Mouse (Mus musculus) heart, adult 10 weeks (tissue): ENCODE data around the gene Hist1h1d. TPM values are rescaled to one million over a fixed set of nuclear protein-coding genes. Genes with fewer than 3 reads are reported as not detected.

Experiments
- polyA plus RNA-seq: library from polyadenylated mRNA; stranded (reverse); fragments of 350-450 nt; fragmentation: Illumina TruSeq; extraction: RNeasy Lipid Tissue Mini Kit (QIAGEN cat#74804); gene quantifications from one replicate; pipeline ENCODE4 v1.2.3, GENCODE M21; 2014; ENCODE audit warnings: low read depth, low replicate concordance

Hist1h1d gene
- polyA plus RNA-seq: 0.21 TPM

DNA sequence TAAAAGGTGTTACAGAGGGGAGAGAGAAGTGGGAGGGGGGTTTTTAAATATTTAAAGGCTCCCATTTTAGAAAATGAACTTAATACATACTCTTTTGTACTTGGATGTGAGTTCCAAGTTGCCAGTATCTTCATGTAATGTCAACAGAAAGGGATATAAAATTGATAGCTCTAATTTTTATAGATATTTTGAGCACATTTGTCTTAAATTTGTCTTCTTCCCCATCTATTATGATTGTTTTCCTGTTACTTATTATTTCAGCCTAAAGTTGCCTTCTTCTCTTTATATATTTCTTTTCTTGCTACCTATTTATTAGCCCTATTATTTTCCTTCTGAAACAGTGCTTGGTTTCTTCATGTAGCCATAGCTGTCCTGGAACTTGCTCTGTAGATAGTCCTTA is at the start of gene Hist1h1d:
TSS of gene Hist1h1d (plus strand) at position 301 of the 400 bp plus-strand sequence.

DNA sequence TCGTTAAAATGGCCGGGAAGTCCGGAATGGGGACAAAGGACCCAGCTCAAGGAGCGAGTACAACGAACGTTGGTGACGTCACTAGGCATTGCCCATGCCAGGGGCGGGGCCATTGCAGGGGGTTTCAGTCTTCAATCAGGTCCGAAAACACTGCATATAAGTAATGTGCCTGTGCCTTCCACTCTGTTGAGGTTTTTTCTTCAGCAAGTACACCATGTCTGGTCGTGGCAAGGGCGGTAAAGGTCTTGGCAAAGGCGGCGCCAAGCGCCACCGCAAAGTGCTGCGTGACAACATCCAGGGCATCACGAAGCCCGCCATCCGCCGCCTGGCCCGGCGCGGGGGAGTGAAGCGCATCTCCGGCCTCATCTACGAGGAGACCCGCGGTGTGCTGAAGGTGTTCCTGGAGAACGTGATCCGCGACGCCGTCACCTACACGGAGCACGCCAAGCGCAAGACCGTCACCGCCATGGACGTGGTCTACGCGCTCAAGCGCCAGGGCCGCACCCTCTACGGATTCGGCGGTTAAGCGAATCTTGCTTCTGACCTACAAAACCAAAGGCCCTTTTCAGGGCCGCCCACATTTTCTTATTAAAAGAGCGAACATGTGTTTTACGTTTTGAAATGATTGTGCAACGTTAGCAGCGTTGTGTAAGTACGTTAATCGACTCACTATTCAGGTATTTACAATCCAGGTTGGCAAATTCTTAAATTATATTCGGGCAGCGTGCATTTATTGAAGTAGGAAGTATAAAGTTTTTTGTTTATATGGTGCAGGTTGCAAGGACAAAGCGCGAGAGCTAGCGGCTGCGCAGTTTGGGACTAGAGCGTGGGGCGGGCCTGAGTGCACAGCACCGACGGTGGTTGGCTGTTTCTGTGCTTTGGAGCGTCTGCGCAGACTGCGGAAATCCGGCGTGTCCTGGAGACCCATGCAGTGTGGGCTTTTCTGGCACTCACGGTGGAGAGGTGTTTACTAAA is 21.9 kb upstream of the Hist1h1d start, which contains the start of gene Hist1h4h:
TSS of gene Hist1h4h (plus strand) at position 150 of the 975 bp plus-strand sequence.

DNA sequence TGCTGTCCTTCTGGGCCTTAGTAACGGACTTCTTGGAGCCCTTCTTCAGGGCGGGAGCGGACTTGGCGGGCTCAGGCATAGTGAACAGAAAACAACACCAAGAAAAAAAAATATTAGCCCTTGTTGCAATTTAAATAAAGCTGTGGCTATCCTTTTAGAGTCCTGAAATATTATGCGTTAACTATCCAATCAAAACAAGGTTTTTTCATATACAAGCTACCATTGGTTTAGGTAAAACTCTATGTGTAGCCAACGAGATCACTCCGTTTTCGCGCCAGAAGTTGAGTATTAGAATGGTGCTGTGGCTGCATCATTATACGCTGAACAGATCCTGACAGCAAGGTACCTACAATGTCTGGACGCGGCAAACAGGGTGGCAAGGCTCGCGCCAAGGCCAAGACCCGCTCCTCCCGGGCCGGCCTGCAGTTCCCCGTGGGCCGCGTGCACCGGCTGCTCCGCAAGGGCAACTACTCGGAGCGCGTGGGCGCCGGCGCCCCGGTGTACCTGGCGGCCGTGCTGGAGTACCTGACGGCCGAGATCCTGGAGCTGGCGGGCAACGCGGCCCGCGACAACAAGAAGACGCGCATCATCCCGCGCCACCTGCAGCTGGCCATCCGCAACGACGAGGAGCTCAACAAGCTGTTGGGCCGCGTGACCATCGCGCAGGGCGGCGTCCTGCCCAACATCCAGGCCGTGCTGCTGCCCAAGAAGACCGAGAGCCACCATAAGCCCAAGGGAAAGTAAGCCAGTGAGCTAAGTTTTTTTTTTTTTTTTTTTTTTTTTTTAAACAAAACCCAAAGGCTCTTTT is 19.3 kb upstream of the Hist1h1d start, which contains the start of gene Hist1h2af:
TSS of gene Hist1h2af (plus strand) at position 347 of the 808 bp plus-strand sequence.

DNA sequence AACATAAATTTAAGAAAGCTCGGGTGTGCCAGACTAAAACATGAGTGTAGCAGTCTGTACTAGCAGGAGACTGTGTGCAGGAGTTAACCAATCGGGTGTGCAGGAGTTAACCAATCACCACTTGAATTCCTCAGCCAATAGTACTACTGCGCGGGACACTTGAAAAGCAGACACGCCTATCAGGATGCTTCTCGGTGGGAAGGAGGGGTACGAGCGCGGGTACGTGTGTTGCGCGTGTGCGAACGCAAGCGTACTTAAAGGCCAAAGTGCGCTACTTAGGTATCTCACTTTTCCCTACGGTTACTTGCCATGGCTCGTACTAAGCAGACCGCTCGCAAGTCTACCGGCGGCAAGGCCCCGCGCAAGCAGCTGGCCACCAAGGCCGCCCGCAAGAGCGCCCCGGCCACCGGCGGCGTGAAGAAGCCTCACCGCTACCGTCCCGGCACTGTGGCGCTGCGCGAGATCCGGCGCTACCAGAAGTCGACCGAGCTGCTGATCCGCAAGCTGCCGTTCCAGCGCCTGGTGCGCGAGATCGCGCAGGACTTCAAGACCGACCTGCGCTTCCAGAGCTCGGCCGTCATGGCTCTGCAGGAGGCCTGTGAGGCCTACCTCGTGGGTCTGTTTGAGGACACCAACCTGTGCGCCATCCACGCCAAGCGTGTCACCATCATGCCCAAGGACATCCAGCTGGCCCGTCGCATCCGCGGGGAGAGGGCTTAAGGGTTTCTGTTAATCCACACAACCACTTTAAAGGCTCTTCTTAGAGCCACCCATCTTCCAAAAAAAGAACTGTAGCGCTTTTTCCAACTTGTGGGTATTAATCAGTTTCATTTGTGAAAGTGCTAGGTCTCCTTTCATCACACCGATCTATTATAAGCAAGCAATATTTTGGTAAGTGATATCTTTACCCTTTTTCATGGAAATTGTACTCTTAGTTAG is 17.7 kb upstream of the Hist1h1d start, which contains the start of gene Hist1h3g:
TSS of gene Hist1h3g (plus strand) at position 286 of the 939 bp plus-strand sequence.

DNA sequence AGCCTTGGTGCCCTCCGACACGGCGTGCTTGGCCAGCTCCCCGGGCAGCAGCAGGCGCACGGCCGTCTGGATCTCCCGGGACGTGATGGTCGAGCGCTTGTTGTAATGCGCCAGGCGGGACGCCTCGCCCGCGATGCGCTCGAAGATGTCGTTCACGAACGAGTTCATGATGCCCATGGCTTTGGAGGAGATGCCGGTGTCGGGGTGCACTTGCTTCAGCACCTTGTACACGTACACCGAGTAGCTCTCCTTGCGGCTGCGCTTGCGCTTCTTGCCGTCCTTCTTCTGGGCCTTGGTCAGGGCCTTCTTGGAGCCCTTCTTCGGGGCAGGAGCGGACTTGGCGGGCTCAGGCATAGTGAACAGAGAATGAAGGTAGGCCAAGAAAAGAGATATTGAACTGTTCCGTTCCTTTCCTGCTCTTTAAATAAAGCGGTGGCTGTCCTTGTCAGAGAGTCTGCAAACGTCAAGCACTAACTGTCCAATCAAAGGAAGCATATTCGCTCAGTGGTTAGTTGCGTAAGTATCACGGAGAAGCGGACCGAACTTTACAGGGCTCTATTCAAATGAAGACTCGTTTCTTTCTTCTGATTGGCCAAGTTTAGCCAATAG is 10.0 kb upstream of the Hist1h1d start, which contains the start of gene Hist1h2bh:
TSS of gene Hist1h2bh (minus strand) at position 394 of the 609 bp plus-strand sequence.

DNA sequence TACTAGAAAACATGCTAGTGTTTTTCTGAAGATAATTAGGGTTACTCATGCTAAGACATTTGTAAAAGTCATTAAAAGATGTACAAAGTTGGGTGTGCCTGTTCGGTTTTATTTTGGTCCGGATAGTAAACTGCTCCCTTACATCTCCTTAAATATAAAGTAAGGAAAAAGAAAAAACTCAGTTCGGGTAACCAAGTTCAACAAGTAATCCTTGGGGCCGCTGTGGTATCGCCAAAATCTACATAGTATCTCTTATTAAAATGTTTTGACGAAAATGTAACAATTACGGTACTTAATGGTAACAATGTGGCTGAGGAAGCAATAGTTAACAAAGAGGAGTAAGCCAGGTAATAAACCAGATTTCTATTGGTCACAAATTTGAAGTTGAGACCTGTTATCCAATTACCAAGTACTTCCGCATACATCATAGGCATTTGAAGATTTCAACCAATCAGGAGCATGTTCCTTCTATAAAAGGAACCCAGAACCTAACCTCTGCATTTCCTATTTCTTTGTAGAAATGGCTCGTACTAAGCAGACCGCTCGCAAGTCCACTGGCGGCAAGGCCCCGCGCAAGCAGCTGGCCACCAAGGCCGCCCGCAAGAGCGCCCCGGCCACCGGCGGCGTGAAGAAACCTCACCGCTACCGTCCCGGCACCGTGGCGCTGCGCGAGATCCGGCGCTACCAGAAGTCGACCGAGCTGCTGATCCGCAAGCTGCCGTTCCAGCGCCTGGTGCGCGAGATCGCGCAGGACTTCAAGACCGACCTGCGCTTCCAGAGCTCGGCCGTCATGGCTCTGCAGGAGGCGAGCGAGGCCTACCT is 8.9 kb upstream of the Hist1h1d start, which contains the start of gene Hist1h3f:
TSS of gene Hist1h3f (plus strand) at position 88 of the 822 bp plus-strand sequence.

DNA sequence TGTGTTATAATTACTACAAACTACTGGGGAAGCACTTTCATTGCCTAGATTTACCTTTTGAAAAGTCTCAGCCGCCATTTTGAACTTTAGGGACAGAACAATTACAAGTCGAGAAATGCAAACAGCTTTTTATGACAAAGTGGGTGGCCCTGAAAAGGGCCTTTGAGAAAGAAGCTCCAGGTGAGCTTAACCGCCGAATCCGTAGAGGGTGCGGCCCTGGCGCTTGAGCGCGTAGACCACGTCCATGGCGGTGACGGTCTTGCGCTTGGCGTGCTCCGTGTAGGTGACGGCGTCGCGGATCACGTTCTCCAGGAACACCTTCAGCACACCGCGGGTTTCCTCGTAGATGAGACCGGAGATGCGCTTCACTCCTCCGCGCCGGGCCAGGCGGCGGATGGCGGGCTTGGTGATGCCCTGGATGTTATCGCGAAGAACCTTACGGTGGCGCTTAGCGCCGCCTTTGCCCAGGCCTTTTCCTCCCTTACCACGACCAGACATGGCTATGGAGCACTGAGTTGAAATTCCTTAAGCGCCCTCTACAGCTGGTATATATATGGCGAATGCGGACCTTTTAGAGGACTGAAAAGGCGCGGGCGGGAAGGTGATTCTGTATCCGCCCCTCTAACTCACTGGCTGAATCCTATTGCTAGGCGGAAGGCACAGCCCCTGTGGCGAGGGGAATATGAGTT is 1.8 kb upstream of the Hist1h1d start, which contains the start of gene Hist1h4f:
TSS of gene Hist1h4f (minus strand) at position 503 of the 689 bp plus-strand sequence.

DNA sequence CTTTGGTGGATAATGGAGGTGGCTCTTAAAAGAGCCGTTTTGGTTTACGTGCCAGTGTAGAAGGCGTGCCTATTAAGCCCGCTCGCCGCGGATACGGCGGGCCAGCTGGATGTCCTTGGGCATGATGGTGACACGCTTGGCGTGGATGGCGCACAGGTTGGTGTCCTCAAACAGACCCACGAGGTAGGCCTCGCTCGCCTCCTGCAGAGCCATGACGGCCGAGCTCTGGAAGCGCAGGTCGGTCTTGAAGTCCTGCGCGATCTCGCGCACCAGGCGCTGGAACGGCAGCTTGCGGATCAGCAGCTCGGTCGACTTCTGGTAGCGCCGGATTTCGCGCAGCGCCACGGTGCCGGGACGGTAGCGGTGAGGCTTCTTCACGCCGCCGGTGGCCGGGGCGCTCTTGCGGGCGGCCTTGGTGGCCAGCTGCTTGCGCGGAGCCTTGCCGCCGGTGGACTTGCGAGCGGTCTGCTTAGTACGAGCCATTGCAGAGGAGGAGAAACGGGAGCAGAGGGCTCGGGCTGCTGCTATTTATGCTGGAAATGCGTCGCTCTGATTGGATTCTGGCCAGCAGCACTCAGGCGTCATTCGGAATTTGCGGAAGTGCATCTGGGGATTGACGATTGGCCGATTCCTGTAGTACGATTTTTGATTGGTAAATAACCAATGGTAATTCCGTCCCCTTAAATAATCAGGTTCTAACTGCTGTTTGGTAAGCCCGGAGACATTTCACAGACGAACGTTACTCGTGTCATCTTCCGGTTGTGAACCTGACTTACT is 9.0 kb downstream of the Hist1h1d start, which contains the start of gene Hist1h3e:
TSS of gene Hist1h3e (minus strand) at position 487 of the 777 bp plus-strand sequence.

DNA sequence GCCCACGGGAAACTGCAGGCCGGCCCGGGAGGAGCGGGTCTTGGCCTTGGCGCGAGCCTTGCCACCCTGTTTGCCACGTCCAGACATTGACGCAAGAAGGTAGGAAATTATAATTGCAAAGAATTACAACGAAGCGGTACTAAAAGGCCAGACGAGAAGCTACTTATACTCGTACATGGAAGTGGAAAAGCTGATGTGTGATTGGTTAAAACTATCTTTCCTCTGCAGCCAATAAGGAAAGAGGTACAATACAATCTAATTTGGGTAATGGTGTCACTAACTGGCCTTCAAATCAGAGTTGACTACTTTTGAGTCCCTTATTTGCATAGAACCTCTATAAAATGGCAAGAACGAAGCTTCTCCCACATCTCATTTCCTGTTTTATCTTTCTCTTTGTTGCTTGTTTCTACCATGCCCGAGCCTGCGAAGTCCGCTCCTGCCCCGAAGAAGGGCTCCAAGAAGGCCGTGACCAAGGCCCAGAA is 18.0 kb downstream of the Hist1h1d start, which contains the start of the genes Hist1h2ae and Hist1h2bg:
TSS of gene Hist1h2ae (minus strand) at position 199 of the 482 bp plus-strand sequence.
TSS of gene Hist1h2bg (plus strand) at position 375 of the 482 bp plus-strand sequence.

DNA sequence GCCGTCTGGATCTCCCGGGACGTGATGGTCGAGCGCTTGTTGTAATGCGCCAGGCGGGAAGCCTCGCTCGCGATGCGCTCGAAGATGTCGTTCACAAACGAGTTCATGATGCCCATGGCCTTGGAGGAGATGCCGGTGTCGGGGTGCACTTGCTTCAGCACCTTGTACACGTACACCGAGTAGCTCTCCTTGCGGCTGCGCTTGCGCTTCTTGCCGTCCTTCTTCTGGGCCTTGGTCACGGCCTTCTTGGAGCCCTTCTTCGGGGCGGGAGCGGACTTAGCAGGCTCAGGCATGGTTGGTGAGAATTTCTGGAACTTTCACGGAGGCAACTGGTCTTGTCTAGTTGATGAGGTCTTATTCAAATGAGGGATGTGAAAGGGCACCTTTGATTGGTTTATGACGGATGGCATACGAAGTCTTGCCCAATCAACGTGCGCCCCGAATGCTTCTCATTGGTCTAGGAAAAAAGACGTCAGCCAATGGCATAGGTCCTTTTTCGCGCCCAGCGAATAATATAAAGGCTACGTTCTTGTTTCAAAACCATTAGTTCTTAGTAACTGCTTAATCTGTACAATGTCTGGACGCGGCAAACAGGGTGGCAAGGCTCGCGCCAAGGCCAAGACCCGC is 20.9 kb downstream of the Hist1h1d start, which contains the start of the genes Hist1h2bf and Hist1h2ad:
TSS of gene Hist1h2bf (minus strand) at position 299 of the 627 bp plus-strand sequence.
TSS of gene Hist1h2ad (plus strand) at position 484 of the 627 bp plus-strand sequence.

DNA sequence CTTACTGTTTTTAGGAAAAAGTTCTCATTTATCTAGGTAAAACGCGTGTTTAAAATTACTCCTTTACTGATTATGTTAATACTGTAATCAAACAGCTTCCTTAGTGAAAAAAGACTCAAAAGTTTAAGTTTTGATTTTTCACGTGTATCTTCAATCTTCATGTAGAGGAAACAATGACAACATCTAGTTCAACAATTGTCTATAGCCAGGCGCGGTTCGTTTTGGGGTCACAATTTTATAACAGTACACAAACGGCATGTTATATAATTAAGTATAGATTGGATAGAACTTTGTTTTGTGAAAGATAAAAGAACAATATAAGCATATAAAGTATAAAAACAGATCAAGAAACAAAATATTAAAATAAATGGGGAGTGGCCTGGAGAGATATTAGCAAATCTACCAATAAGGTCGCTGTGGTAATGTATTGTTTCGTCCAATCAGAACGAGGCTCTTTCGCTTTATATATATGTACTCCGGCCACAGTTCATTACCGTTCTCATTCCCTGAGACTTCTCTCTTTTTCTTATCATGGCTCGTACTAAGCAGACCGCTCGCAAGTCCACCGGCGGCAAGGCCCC is 22.3 kb downstream of the Hist1h1d start, which contains the start of gene Hist1h3d:
TSS of gene Hist1h3d (plus strand) at position 493 of the 581 bp plus-strand sequence.

DNA sequence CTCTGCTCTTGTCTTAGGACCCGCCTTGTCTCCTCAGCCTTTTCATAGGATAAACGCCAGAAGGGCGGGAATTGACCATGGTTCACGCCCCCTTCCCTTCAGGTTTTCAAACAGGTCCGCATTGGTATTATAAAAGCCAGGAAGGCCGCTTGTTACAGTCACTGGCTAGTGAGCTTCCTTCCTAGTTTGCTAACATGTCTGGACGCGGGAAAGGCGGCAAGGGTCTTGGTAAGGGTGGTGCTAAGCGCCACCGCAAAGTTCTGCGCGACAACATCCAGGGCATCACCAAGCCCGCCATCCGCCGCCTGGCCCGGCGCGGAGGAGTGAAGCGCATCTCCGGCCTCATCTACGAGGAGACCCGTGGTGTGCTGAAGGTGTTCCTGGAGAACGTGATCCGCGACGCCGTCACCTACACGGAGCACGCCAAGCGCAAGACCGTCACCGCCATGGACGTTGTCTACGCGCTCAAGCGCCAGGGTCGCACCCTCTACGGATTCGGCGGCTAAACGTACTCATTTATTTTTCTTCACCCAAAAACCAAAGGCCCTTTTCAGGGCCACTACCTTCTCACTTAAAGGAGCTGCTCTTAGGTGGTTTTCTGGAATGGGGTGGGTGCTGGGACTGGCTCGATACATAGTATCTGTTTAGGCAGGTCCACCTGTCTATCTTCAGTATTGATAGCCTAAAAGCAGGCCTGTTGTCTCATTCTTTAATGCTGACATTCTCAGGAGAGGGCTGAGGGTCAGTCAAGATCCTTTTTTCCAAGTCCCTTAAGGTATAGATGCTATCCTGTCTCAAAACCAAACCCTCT is 28.6 kb downstream of the Hist1h1d start, which contains the start of gene Hist1h4d:
TSS of gene Hist1h4d (plus strand) at position 191 of the 811 bp plus-strand sequence.

